Mouse (Mus musculus): ENCODE results near the gene Synpo2.

- TF ChIP-seq CTCF (IDR thresholded peaks at IDR 0.05; ENCODE audit: low read depth) (no peak), EP300 (IDR thresholded peaks at IDR 0.05; ENCODE audit: low read depth) (no peak; the same call in 1 of the 2 replicates)
Observed at GRCm38 (mm10) chr3:123104325-123104724, 131.6 kb downstream of the Synpo2 start.

All from liver, postnatal 0 days (tissue).